Mouse (Mus musculus): ENCODE measurements around the gene Mansc4.

- TF ChIP-seq CTCF (IDR thresholded peaks at IDR 0.05; ENCODE audit: low read depth, low read length) (no peak), POLR2A (IDR thresholded peaks at IDR 0.05; ENCODE audit: insufficient read depth, low read length) (no peak)
These were observed 21.9 kb downstream of the Mansc4 start for GRCm38 (mm10) chr6:147064944-147065261.

Data from ES-Bruce4 (cell line).